Mouse (Mus musculus) stomach, embryonic 16.5 days (tissue): ENCODE results near the gene Dhx16. TPM values are rescaled to one million over a fixed set of nuclear protein-coding genes. Genes with fewer than 3 reads are reported as not detected.
A peak's percentile ranks its signal among the peaks of the same experiment; 100 is the strongest.

ENCODE experiments used
- ATAC-seq: fragments of 200-750 bp; cut with Nextera tagmentation; 2 replicates; pipeline ENCODE4 v1.8.0; 2017; ENCODE audit warnings: moderate number of reproducible peaks, moderate TSS enrichment; ENCODE audit not compliant: insufficient read depth, low FRiP score
- H3K27ac ChIP-seq: fragments of 300-500 bp; sonication (generic); 2 replicates; pipeline ENCODE4 v1.5.1; 2014; ENCODE audit warnings: low read length
- H3K27me3 ChIP-seq: fragments of 300-500 bp; sonication (generic); 2 replicates; pipeline ENCODE4 v1.6.1; 2014; ENCODE audit warnings: low read length, control low read depth, mixed read lengths; ENCODE audit not compliant: control insufficient read depth, insufficient read depth
- H3K36me3 ChIP-seq: fragments of 300-500 bp; sonication (generic); 2 replicates; pipeline ENCODE4 v1.6.1; 2014; ENCODE audit warnings: low read length; ENCODE audit not compliant: control insufficient read depth, insufficient read depth
- H3K4me1 ChIP-seq: fragments of 300-500 bp; sonication (generic); 2 replicates; pipeline ENCODE4 v1.6.1; 2014; ENCODE audit warnings: low read length, control low read depth, mixed read lengths; ENCODE audit not compliant: control insufficient read depth, insufficient read depth
- H3K4me2 ChIP-seq: fragments of 300-500 bp; sonication (generic); 2 replicates; pipeline ENCODE4 v1.6.1; 2014; ENCODE audit warnings: low read depth, low read length, mixed read lengths
- H3K4me3 ChIP-seq: fragments of 300-500 bp; sonication (generic); replicated peaks from 2 replicates; pipeline ENCODE4 v1.5.1; 2014; ENCODE audit warnings: mild to moderate bottlenecking, low read length
- H3K9ac ChIP-seq: fragments of 300-500 bp; sonication (generic); 2 replicates; pipeline ENCODE4 v1.6.1; 2014; ENCODE audit warnings: low read length
- H3K9me3 ChIP-seq: fragments of 300-500 bp; sonication (generic); replicated peaks from 2 replicates; pipeline ENCODE4 v1.6.1; 2016; ENCODE audit warnings: low read length, control low read depth; ENCODE audit not compliant: control insufficient read depth
- WGBS: fragments of 180-500 bp; shearing (Covaris S2); extraction: QIAGEN DNeasy Blood & Tissue Kit; methylation state at CpG from one replicate; pipeline ENCODE4 v1.1.7; 2014; 5-methylcytosine and 5-hydroxymethylcytosine counted together
- polyA plus RNA-seq: library from polyadenylated mRNA; unstranded; fragments of >200 nt; fragmentation: Nextera tagmentation; extraction: Ambion mirVana; gene quantifications from 2 replicates; pipeline ENCODE4 v1.2.1, GENCODE M21; 2015

Dhx16 gene
- polyA plus RNA-seq, 1 experiment from 2014 or later, result 33.8 TPM

- Histone ChIP-seq H3K36me3 (peaks cover 4% of the 10 kb centered on the region; the same call in 1 of the 2 replicates), H3K4me1 (peaks cover 49% of the 10 kb centered on the region), H3K9me3 (peaks cover 3% of the 10 kb centered on the region; the same call in 1 of the 2 replicates), H3K9ac (peak overlapping the region; percentile 85), H3K27ac (peak overlapping the region; percentile 99), H3K4me2 (peak overlapping the region; percentile 90), H3K4me3 (peak overlapping the region; percentile 74), H3K27me3 (no peaks in the 10 kb centered on the region)
- peak; percentile 56 for ATAC-seq
- under 1% methylated on average over 38 of the region's 38 CpGs for WGBS
Observed at GRCm38 (mm10) chr17:35866281-35866831, 13.3 kb upstream of the Dhx16 start.

GRCm38 (mm10) chr17:35866911-35867890 lies 12.4 kb upstream of the Dhx16 start:
- Histone ChIP-seq H3K4me3 (peak overlapping the region; percentile 74), H3K9ac (peak overlapping the region; percentile 85), H3K27me3 (no peaks in the 10 kb centered on the region), H3K27ac (peak overlapping the region; percentile 99), H3K36me3 (peaks cover 6% of the 10 kb centered on the region; the same call in 1 of the 2 replicates), H3K4me2 (peak overlapping the region; percentile 90), H3K4me1 (peaks cover 49% of the 10 kb centered on the region), H3K9me3 (peaks cover 5% of the 10 kb centered on the region; the same call in 1 of the 2 replicates)
- 14% methylated on average over 26 of the region's 26 CpGs for WGBS
- no peak for ATAC-seq

DNA sequence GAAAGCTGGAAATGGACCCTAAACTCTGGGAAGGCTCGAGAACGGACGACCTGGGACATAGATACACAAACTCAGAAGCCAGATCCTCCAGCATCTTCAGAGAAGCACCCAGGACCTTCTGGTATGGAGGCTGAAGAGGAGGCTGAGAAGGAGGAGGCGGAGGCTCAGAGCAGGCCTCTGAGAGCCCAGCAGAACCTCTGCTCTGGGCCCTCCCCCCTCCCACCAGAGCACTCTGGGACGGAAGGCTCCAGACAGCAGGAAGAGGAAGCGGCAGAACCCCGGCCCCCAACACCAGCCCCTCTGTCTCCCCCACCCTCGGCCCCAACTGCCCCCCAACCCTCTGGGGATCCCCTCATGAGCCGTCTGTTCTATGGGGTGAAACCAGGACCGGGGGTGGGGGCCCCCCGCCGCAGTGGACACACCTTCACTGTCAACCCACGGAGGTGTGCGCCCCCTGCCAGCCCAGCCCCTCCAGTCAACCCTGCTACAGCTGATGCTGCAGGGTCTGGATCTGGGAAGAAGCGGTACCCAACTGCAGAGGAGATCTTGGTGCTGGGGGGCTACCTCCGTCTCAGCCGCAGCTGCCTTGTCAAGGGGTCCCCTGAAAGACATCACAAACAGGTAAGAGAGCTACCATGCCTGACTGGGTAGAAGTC lies 11.3 kb upstream of the Dhx16 start:
- Histone ChIP-seq H3K36me3 (peaks cover 6% of the 10 kb centered on the region; the same call in 1 of the 2 replicates), H3K4me1 (peaks cover 54% of the 10 kb centered on the region), H3K4me3 (peak overlapping the region; percentile 74), H3K27me3 (no peaks in the 10 kb centered on the region), H3K9ac (peak overlapping the region; percentile 85), H3K4me2 (peak overlapping the region; percentile 90), H3K27ac (peak overlapping the region; percentile 99), H3K9me3 (peaks cover 5% of the 10 kb centered on the region; the same call in 1 of the 2 replicates)
- ATAC-seq, result no peak
- WGBS, result 24% methylated on average over 14 of the region's 17 CpGs

GRCm38 (mm10) chr17:35868961-35869345 lies 10.7 kb upstream of the Dhx16 start:
- no peaks in the 10 kb centered on the region for H3K27me3 ChIP-seq
- WGBS, result 4% methylated on average over 7 of the region's 7 CpGs
- H3K9ac ChIP-seq, result peak overlapping the region; percentile 85
- peaks cover 5% of the 10 kb centered on the region; the same call in 1 of the 2 replicates for H3K9me3 ChIP-seq
- peak overlapping the region; percentile 99 for H3K27ac ChIP-seq
- peak overlapping the region; percentile 74 for H3K4me3 ChIP-seq
- no peak for ATAC-seq
- peaks cover 54% of the 10 kb centered on the region for H3K4me1 ChIP-seq
- peak overlapping the region; percentile 90 for H3K4me2 ChIP-seq
- peaks cover 6% of the 10 kb centered on the region; the same call in 1 of the 2 replicates for H3K36me3 ChIP-seq

DNA sequence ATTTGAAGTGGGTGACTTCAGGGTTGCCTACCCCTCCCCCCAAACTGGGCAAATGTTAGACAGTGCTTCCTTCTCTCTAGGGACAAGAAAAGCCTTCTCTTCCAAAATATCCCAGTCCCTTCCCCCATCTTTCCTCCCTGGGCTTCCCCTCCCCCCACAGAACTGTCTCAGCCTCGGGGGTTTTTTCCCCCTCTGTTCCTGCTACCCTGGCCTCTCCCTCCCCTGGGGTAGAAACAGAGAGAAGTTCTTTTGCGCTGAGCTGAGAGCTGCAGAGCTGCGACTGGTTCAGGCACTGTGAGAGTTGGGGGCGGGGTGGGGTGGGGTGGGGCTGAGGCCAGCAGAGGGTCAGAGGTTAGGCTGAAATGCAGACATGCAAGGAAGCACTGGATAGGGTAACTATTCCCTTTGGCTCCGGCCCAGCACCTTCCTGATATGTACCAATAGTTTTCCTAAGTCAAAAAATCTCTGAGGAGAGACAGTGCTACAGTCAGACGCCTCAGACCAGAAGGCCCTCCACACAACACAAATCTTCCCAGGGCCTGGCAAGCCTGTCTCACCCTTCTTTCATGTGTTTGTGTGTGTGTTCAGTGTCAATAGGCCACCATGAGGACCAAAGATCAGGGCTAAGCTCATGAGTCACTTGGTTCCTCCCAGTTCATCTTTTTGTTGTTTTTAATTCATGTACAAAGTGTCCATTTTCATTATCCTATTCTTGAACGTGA lies 10.1 kb upstream of the Dhx16 start:
- Histone ChIP-seq H3K4me1 (peaks cover 54% of the 10 kb centered on the region), H3K4me3 (peak overlapping the region; percentile 74), H3K27ac (peak overlapping the region; percentile 99), H3K4me2 (peak overlapping the region; percentile 90), H3K36me3 (peaks cover 6% of the 10 kb centered on the region; the same call in 1 of the 2 replicates), H3K27me3 (no peaks in the 10 kb centered on the region), H3K9me3 (peaks cover 5% of the 10 kb centered on the region; the same call in 1 of the 2 replicates), H3K9ac (peak overlapping the region; percentile 85)
- ATAC-seq, result no peak
- WGBS, result 2% methylated on average over 7 of the region's 7 CpGs

- H3K4me3 ChIP-seq, result peak overlapping the region; percentile 74
- H3K9me3 ChIP-seq, result peaks cover 5% of the 10 kb centered on the region; the same call in 1 of the 2 replicates
- peak overlapping the region; percentile 90 for H3K4me2 ChIP-seq
- H3K4me1 ChIP-seq, result peaks cover 47% of the 10 kb centered on the region
- peak; percentile 23; the same call in 1 of the 2 replicates for ATAC-seq
- no peaks in the 10 kb centered on the region for H3K27me3 ChIP-seq
- H3K9ac ChIP-seq, result peak overlapping the region; percentile 85
- 46% methylated on average over 9 of the region's 9 CpGs for WGBS
- H3K36me3 ChIP-seq, result peaks cover 6% of the 10 kb centered on the region; the same call in 1 of the 2 replicates
- peak overlapping the region; percentile 99 for H3K27ac ChIP-seq
Observed at GRCm38 (mm10) chr17:35870151-35870883, 9.3 kb upstream of the Dhx16 start.

DNA sequence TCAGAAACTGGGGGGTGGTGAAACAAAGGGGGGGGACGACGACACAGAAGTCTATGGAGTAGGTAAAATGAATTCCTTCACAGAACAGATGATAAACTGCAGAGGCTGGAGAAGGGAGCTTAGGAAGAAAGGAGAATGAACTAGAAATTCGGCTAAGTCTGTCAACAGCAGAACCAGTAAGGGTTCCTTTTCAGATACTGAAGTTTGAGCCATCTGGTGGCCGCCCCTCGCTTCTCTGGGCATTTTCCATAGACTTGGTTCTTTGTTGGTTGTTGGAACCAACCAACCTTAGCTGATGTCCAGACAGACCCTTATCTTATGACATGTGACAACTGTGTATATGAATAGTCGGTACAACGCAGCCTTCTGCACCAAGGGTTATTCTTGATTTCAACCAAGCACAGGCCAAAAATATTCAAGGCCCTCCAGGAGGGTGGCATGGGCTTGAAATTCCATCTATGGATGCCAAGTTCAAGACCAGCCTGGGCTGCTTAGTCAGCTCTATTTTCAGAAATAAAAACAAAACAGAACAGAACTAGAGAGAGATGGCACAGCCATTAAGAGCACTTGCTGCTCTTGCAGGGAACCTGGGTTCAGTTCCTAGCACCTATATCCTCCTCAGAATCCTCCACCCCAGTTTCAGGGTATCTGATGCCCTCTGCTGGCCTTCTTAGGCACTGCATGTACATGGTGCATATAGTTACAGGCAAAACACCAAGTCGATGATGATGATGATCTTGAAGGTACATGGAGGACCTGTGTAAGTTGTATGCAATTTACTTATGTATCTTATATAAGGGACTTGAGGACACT lies 8.5 kb upstream of the Dhx16 start:
- ATAC-seq, result no peak
- H3K27ac ChIP-seq, result peak overlapping the region; percentile 99
- H3K4me1 ChIP-seq, result peaks cover 47% of the 10 kb centered on the region
- peak overlapping the region; percentile 85; the same call in 1 of the 2 replicates for H3K9ac ChIP-seq
- H3K27me3 ChIP-seq, result no peaks in the 10 kb centered on the region
- WGBS, result 71% methylated on average over 8 of the region's 8 CpGs
- peak overlapping the region; percentile 74 for H3K4me3 ChIP-seq
- H3K4me2 ChIP-seq, result peak overlapping the region; percentile 90
- peaks cover 5% of the 10 kb centered on the region; the same call in 1 of the 2 replicates for H3K9me3 ChIP-seq
- peaks cover 6% of the 10 kb centered on the region; the same call in 1 of the 2 replicates for H3K36me3 ChIP-seq
